Mouse (Mus musculus): ENCODE results near the gene Zmynd19. TPM values are rescaled to one million over a fixed set of nuclear protein-coding genes. Genes with fewer than 3 reads are reported as not detected.

The Zmynd19 gene
- total and polyA plus RNA-seq, 3 experiments, result 83.5 to 114 TPM; not detected in 1

DNA sequence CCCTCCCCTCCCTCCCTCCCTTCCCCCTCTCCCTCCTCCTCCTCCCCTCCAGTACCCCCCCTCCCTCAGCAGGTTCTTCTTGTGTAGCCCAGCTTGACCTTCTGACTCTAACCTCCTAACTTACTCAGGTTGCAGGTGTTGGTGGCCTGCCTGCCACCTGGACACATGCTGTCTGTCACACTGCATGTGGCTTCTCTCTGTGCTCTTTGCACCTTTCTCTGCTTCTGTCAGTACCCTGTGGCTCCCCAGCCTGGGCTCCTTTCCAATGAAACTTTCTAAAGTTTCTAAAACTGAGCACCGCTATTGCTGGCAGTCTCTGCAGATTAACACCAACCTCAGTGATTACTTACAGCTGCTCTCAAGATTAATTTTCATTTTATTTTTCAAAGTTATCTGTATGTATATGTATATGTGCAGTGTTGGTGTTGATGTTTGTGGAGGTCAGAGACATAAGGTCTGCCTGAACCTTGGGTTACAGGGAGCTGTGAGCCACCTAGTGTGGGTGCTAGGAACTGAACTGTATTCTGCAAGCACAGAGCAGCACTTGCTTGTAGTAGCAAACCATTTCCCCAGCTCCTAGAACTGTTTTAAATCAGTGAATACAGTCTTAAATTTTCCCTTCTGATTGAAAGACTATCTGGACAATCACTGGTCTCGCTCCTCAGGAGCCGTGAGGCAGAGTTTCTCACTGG, 51.1 kb downstream of the Zmynd19 start:
- no peaks in the 10 kb centered on the region for H3K36me3 ChIP-seq (ENCODE audit: control insufficient read depth in 1 of 2, insufficient read depth in 2 of 2, low read length in 2 of 2)
- H3K4me1 ChIP-seq (ENCODE audit: control insufficient read depth in 1 of 2, insufficient read depth in 2 of 2, low read length in 2 of 2), result no peaks in the 10 kb centered on the region
- no peaks in the 10 kb centered on the region for H3K9me3 ChIP-seq (replicated peaks; ENCODE audit: insufficient read depth, low read length)
- DNase-seq (ENCODE audit: low read depth, low spot score), result peak; percentile 52
- no peak overlapping the region for H3K27ac ChIP-seq (ENCODE audit: control insufficient read depth, low read depth, low read length)
- H3K4me3 ChIP-seq (ENCODE audit: control insufficient read depth in 1 of 2, insufficient read depth in 1 of 2, low read depth in 2 of 2, low read length in 2 of 2), result no peak overlapping the region
- H3K79me2 ChIP-seq (ENCODE audit: control insufficient read depth, insufficient read depth, low read length, poor library complexity), result no peaks in the 10 kb centered on the region
- no peaks in the 10 kb centered on the region for H3K27me3 ChIP-seq (ENCODE audit: control insufficient read depth in 1 of 2, insufficient read depth in 2 of 2, low read length in 2 of 2)
- H3K9ac ChIP-seq (ENCODE audit: control insufficient read depth, low read depth, low read length, poor library complexity, severe bottlenecking), result no peak overlapping the region
- TF ChIP-seq MXI1 (IDR thresholded peaks at IDR 0.05; ENCODE audit: low read depth, low read length), result no peak
- TF ChIP-seq SMC3 (IDR thresholded peaks at IDR 0.05; ENCODE audit: low read depth, low read length), result peak; percentile 67
- TF ChIP-seq E2F4 (IDR thresholded peaks at IDR 0.05; ENCODE audit: borderline replicate concordance, low read depth, low read length), result no peak
- TF ChIP-seq UBTF (IDR thresholded peaks at IDR 0.05; ENCODE audit: borderline replicate concordance, insufficient read depth, low read depth, low read length), result no peak
- TF ChIP-seq GABPA (IDR thresholded peaks at IDR 0.05; ENCODE audit: low read depth, low read length), result no peak
- TF ChIP-seq CHD1 (IDR thresholded peaks at IDR 0.05; ENCODE audit: low read depth, low read length), result no peak
- no peak for TF ChIP-seq ZKSCAN1 (IDR thresholded peaks at IDR 0.05; ENCODE audit: low read depth, low read length)
- no peak for TF ChIP-seq TBP (IDR thresholded peaks at IDR 0.05; ENCODE audit: low read depth, low read length)
- no peak for TF ChIP-seq POLR2AphosphoS5 (IDR thresholded peaks at IDR 0.05; ENCODE audit: borderline replicate concordance, low read depth, low read length)
- no peak for TF ChIP-seq CHD2 (IDR thresholded peaks at IDR 0.05; ENCODE audit: low read length)
- TF ChIP-seq POLR2A (IDR thresholded peaks at IDR 0.05; ENCODE audit: control insufficient read depth in 1 of 2, insufficient read depth in 1 of 2, low read depth in 1 of 2, low read length in 2 of 2, poor library complexity in 1 of 2), result no peak
- peak; percentile 58 for TF ChIP-seq RAD21 (IDR thresholded peaks at IDR 0.05; ENCODE audit: low read depth, low read length)
- no peak for TF ChIP-seq MAFK (IDR thresholded peaks at IDR 0.05; ENCODE audit: borderline replicate concordance, low read depth, low read length)
- peak; percentile 39 to 60 (median 42); a peak in 4 of 6 replicates for TF ChIP-seq CTCF (IDR thresholded peaks at IDR 0.05 in 2 of 3, conservative IDR thresholded peaks at IDR 0.05 in 1 of 3; ENCODE audit: control insufficient read depth in 1 of 3, insufficient read depth in 1 of 3, low read depth in 2 of 3, low read length in 3 of 3, poor library complexity in 1 of 3, severe bottlenecking in 1 of 3)
- TF ChIP-seq NRF1 (IDR thresholded peaks at IDR 0.05; ENCODE audit: insufficient read depth, low read depth, low read length, poor library complexity, severe bottlenecking), result no peak
- TF ChIP-seq MAZ (IDR thresholded peaks at IDR 0.05; ENCODE audit: low read depth, low read length), result no peak
- no peak for TF ChIP-seq USF2 (IDR thresholded peaks at IDR 0.05; ENCODE audit: borderline replicate concordance in 1 of 2, insufficient read depth in 1 of 2, low read depth in 1 of 2, low read length in 2 of 2)
- no peak for TF ChIP-seq MYB (IDR thresholded peaks at IDR 0.05; ENCODE audit: low read depth, low read length)
- no peak for TF ChIP-seq USF1 (IDR thresholded peaks at IDR 0.05; ENCODE audit: low read depth, low read length)
- no peak for TF ChIP-seq ELF1 (IDR thresholded peaks at IDR 0.05; ENCODE audit: low read depth, low read length)
- TF ChIP-seq GATA1 (IDR thresholded peaks at IDR 0.05; ENCODE audit: low read depth, low read length), result no peak
- no peak for TF ChIP-seq HCFC1 (IDR thresholded peaks at IDR 0.05; ENCODE audit: low read depth, low read length)
